Mouse (Mus musculus) ES-E14 (cell line): Measurements from ENCODE around the gene Ddx5. TPM values are rescaled to one million over a fixed set of nuclear protein-coding genes. Genes with fewer than 3 reads are reported as not detected.
A peak's percentile ranks its signal among the peaks of the same experiment; 100 is the strongest.
"Not testable (repeated sequence)": the region's sequence is repeated elsewhere in the genome, so short reads cannot be mapped to it uniquely, and the experiment has no call there.

Experiments
- DNase-seq: peaks from one replicate; pipeline ENCODE4 v3.0.0-alpha.2; 2013; ENCODE audit warnings: low read depth, low spot score
- H3K27ac ChIP-seq: 2 replicates; pipeline ENCODE4 v1.5.1; 2012; ENCODE audit warnings: low read depth, mild to moderate bottlenecking, low read length, moderate library complexity, mixed read lengths; ENCODE audit not compliant: poor library complexity, insufficient read depth, severe bottlenecking
- H3K36me3 ChIP-seq: 2 replicates; pipeline ENCODE4 v1.6.1; 2012; ENCODE audit warnings: mild to moderate bottlenecking, low read length, moderate library complexity, mixed read lengths; ENCODE audit not compliant: control insufficient read depth, poor library complexity, insufficient read depth, severe bottlenecking
- H3K4me1 ChIP-seq, 2 experiments: fragments of 150-350 bp in 1 of 2; sonication (generic) in 1 of 2; 2 replicates each; pipeline ENCODE4 v1.6.1; 2012; ENCODE audit warnings: low read length in 2 of 2, mild to moderate bottlenecking in 1 of 2, mixed read lengths in 1 of 2; ENCODE audit not compliant: control insufficient read depth in 2 of 2, insufficient read depth in 2 of 2, poor library complexity in 1 of 2
- H3K4me3 ChIP-seq, 2 experiments: fragments of 150-350 bp in 1 of 2; sonication (generic) in 1 of 2; 2 replicates each; pipeline ENCODE4 v1.5.1; 2012; ENCODE audit warnings: low read length in 2 of 2, low read depth in 1 of 2, mild to moderate bottlenecking in 1 of 2, mixed read lengths in 1 of 2; ENCODE audit not compliant: insufficient read depth in 1 of 2, poor library complexity in 1 of 2, severe bottlenecking in 1 of 2
- H3K9ac ChIP-seq: 2 replicates; pipeline ENCODE4 v1.6.1; 2012; ENCODE audit warnings: low read depth, mild to moderate bottlenecking, low read length, mixed read lengths; ENCODE audit not compliant: poor library complexity, insufficient read depth, severe bottlenecking
- H3K9me3 ChIP-seq: fragments of 150-350 bp; sonication (generic); 2 replicates; pipeline ENCODE4 v1.6.1; 2012; ENCODE audit warnings: low read depth, mild to moderate bottlenecking, low read length; ENCODE audit not compliant: control insufficient read depth, insufficient read depth
- CHD2 ChIP-seq: IDR thresholded peaks from 2 replicates; pipeline ENCODE4 v1.6.1; 2014; ENCODE audit warnings: mild to moderate bottlenecking, low read depth, low read length, inconsistent platforms
- HCFC1 ChIP-seq: IDR thresholded peaks from 2 replicates; pipeline ENCODE4 v1.6.1; 2012; ENCODE audit warnings: low read length, inconsistent platforms, borderline replicate concordance; ENCODE audit not compliant: insufficient read depth
- MAFK ChIP-seq: IDR thresholded peaks from 2 replicates; pipeline ENCODE4 v1.6.1; 2014; ENCODE audit warnings: mild to moderate bottlenecking, low read depth, low read length, inconsistent platforms; ENCODE audit not compliant: insufficient read depth
- ZC3H11A ChIP-seq: IDR thresholded peaks from 2 replicates; pipeline ENCODE4 v1.6.1; 2012; ENCODE audit warnings: low read depth, mild to moderate bottlenecking, inconsistent platforms, low read length, borderline replicate concordance
- ZNF384 ChIP-seq: IDR thresholded peaks from 2 replicates; pipeline ENCODE4 v1.6.1; 2012; ENCODE audit warnings: low read depth, low read length, inconsistent platforms
- in situ Hi-C, 2 experiments: fragments of 600-800 bp; cut with MboI; formaldehyde crosslinking; loops; one replicate each; pipeline ENCODE4 v1.15.1; 2025; ENCODE audit warnings: low sequenced_read_pairs in 2 of 2, inconsistent platforms in 1 of 2; ENCODE audit not compliant: unreplicated experiment in 2 of 2
- total RNA-seq: library from RNA; depleted of rRNA; stranded (reverse); fragments of 300-350 nt; gene quantifications from 2 replicates; pipeline ENCODE4 v1.2.3, GENCODE M21; 2012

Ddx5 gene
- total RNA-seq, 1 experiment, result 403 TPM

GRCm38 (mm10) chr11:106782841-106783764 lies 5.9 kb downstream of the Ddx5 start:
- Histone ChIP-seq H3K9ac (no peak overlapping the region), H3K27ac (no peak overlapping the region), H3K36me3 (peaks cover 47% of the 10 kb centered on the region), H3K9me3 (no peaks in the 10 kb centered on the region), H3K4me3 (no peak overlapping the region), H3K4me1 (no peaks in the 10 kb centered on the region)
- DNase-seq, result no peak
- no peak for TF ChIP-seq ZNF384
- TF ChIP-seq MAFK, result 0 out of 2 replicates have a peak, but pooled peaks have one; percentile 30
- no peak for TF ChIP-seq CHD2
- TF ChIP-seq HCFC1, result no peak
- no peak for TF ChIP-seq ZC3H11A
- in situ Hi-C loops, result no loop called here

GRCm38 (mm10) chr11:106782271-106782670 lies 6.7 kb downstream of the Ddx5 start:
- in situ Hi-C loops, H3K9ac ChIP-seq, DNase-seq, H3K9me3 ChIP-seq, H3K27ac ChIP-seq, H3K4me1 ChIP-seq, H3K4me3 ChIP-seq: not testable (repeated sequence)
- H3K36me3 ChIP-seq, result peaks cover 46% of the 10 kb centered on the region

DNA sequence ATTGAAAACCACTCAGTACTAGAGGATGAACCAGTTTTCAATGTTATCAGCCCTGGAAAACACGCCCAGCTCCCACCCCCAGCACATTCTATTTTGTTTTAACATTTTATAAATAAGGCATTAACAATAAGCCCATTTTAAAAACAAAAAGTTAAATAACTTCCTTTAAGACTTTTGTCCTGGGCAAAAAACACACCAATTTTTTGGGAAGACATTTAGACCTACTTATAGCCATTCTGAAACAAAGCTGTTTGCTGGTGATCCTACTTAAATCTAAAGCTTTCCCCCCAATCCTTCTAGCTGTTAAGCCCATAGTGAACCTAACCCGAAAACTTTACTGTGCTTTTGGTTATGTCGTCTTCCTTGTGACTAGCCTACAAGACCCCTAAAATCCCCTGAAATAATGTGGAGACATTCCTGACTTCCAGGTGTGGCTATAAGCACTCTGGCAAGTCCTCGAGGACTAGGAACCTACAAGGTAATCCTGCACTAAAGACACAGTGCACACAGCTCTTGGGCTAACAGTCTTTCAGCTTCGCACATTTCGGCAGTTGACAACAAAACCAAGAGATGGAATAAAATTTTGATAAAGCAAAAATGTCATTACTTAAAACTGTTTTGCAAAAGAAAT lies 8.3 kb downstream of the Ddx5 start:
- H3K4me1 ChIP-seq, result no peaks in the 10 kb centered on the region
- H3K9ac ChIP-seq, result no peak overlapping the region
- no peak overlapping the region for H3K27ac ChIP-seq
- TF ChIP-seq HCFC1, result no peak
- no peak for TF ChIP-seq ZNF384
- in situ Hi-C loops, result no loop called here
- H3K9me3 ChIP-seq, result no peaks in the 10 kb centered on the region
- H3K4me3 ChIP-seq, result no peak overlapping the region
- peaks cover 43% of the 10 kb centered on the region for H3K36me3 ChIP-seq
- no peak for DNase-seq

DNA sequence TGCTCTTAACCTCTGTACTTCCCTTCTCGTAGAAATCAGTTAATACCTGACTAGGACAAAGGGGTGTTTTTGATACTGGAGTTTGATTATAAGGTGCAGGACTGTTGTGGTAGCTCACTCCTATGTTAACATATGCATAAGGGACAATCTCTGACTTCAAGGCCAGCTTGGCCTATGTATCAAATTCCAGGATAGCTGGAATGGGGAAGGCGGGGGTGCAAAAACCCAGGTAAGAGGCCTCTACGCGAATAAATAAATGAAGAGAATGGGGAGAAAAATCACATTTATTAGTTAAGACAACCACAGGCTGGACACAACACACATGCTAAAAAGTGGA lies 8.9 kb downstream of the Ddx5 start:
- Histone ChIP-seq H3K4me3 (no peak overlapping the region), H3K36me3 (peaks cover 41% of the 10 kb centered on the region), H3K9ac (no peak overlapping the region; the same call in 1 of the 2 replicates), H3K9me3 (no peaks in the 10 kb centered on the region), H3K27ac (peak overlapping the region; percentile 50; the same call in 1 of the 2 replicates), H3K4me1 (no peaks in the 10 kb centered on the region)
- TF ChIP-seq ZC3H11A (no peak), CHD2 (0 out of 2 replicates have a peak, but pooled peaks have one; percentile 3)
- no peak for DNase-seq
- in situ Hi-C loops, result no loop called here
